Mouse (Mus musculus) left cerebral cortex, adult 2 months (tissue): Measurements from ENCODE around the gene Wdsub1. TPM values are rescaled to one million over a fixed set of nuclear protein-coding genes. Genes with fewer than 3 reads are reported as not detected.

ENCODE experiments used
- DNase-seq, 2 experiments: peaks; one replicate each; pipeline ENCODE4 v3.0.0; 2021 to 2022; ENCODE audit warnings: low spot score in 2 of 2, mixed read lengths in 1 of 2; ENCODE audit errors: extremely low spot score in 1 of 2
- H3K27ac ChIP-seq: fragments of 200-600 bp; 2 replicates; pipeline ENCODE4 v1.8.1; 2022
- H3K4me3 ChIP-seq: fragments of 200-600 bp; 2 replicates; pipeline ENCODE4 v1.8.1; 2022
- CTCF ChIP-seq: fragments of 200-600 bp; IDR thresholded peaks from 2 replicates; pipeline ENCODE4 v1.8.1; 2022; ENCODE audit warnings: antibody characterized with exemption, mild to moderate bottlenecking, moderate library complexity
- intact Hi-C: fragments of 180-260 bp; cut with DNase I; formaldehyde crosslinking; loops from one replicate; pipeline ENCODE4 v1.15.1; 2025
- total RNA-seq, 2 experiments: library from RNA; stranded (reverse); gene quantifications; 2 replicates each; pipeline ENCODE4 v1.2.3; 2021

Wdsub1 gene
- total RNA-seq, 2 experiments from 2014 or later, result 17.1 to 17.7 TPM

DNA sequence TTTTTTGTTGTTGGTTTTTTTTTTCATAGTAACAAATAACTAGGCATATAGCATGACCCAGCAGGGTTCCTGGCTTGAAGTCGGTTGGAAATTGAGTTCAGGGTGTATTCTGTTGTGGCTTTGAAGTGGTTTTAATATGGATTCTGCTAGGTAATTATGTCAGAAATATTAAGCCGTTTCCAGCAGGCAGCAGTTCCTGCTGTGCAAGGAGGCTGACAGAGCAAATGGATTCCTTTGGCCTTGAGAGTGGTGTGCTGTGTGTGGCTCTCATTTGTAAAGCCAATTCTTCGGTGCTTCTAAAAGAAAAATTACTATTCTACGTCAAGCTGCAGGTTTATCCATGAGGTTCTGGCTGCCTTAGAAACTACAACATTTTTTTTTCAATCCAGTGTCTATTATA is 42.2 kb downstream of the Wdsub1 start:
- Histone ChIP-seq H3K4me3 (no peak overlapping the region), H3K27ac (no peak overlapping the region)
- intact Hi-C loops, result no loop called here
- no peak for DNase-seq
- TF ChIP-seq CTCF, result no peak

DNA sequence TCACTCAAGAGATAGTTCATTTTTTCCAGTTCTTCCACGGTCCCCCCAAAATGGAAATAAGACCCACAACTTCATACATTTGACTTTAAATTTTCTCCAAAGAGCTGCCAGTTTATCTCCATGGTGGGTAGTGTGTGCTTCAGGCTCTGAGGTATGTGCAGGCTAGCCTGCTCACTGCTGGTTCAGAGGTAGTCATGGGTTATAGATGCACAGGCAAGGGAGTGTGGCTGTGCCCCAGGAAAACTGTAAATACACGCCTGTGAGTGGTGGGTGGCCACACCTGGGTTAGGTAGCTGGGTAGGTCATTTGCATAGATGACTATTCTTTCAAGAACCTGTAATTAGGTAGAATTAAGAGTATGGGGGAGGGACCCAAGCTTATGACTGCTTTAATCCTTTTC is 42.6 kb downstream of the Wdsub1 start:
- intact Hi-C loops, result no loop called here
- H3K4me3 ChIP-seq, result no peak overlapping the region
- no peak for DNase-seq
- H3K27ac ChIP-seq, result no peak overlapping the region
- TF ChIP-seq CTCF, result no peak

GRCm38 (mm10) chr2:59838825-59839224 is 43.6 kb downstream of the Wdsub1 start:
- intact Hi-C loops, result no loop called here
- peak overlapping the region; percentile 28; the same call in 1 of the 2 replicates for H3K27ac ChIP-seq

DNA sequence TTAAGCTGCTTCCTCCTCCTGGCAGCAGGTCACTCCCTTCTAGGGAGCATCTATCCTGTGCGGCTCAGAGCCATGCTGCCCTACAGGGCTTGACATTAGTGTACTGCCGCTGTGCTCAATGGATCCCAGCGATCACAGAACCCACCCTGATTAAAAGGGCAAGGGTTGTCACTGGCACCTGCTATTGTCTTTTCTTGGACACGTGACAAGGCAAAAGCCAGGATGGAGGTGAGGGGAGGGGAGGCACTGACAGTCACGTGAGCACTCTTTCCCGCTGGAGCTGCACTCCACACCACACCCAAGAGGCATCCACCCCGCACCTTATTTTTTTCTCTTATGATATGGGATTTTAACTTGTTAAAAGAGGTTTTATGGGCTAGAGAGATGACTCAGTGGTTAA is 50.6 kb downstream of the Wdsub1 start:
- no peak overlapping the region for H3K4me3 ChIP-seq
- no peak overlapping the region for H3K27ac ChIP-seq
- no peak for TF ChIP-seq CTCF
- intact Hi-C loops, result no loop called here
- no peak for DNase-seq

More at GRCm38 (mm10) chr2:59838825-59839224, 43.6 kb downstream of the Wdsub1 start:
- DNase-seq, result no peak
- no peak overlapping the region for H3K4me3 ChIP-seq
- no peak for TF ChIP-seq CTCF

DNA sequence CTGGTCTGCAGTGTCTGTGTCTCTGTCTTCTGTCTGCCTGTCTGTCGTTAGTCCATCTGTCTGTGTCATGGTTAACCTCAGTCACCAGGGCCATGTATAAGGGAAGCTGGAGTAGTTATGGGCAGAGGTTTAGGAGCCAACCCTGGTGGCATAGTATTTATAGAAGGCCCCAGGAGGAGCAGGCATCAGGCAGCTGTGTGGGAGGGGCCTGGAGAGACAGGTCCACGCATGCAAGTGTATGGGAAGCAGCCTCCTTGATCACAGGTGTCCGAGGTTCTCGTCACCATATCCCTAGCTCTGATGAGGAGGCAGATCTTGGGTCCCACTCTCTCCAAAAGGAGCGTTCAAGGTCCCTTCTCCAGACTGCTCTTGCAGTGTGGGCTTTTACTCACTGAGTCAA is 51.5 kb downstream of the Wdsub1 start:
- Histone ChIP-seq H3K4me3 (no peak overlapping the region), H3K27ac (no peak overlapping the region)
- no peak for TF ChIP-seq CTCF
- DNase-seq, result no peak
- intact Hi-C loops, result no loop called here

DNA sequence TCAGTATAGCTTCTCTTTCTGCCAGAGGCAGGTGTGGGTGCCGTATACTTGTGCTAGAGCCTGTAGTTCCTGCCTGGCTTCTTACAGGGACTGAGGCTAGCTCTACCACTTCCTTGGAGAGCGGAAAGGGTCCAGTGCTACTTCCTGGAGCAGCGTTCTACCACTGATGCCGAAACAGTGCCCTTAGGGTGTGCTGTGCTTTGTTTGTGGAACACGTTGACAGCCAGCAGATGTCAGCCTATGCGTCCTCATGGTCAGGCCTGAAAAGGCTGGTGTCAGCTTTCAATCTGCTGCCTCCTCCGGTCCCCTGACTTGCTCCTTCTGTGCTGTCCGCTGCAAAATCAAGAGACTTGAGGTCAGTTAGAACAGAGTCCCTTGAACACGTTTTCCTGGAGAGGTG is 52.2 kb downstream of the Wdsub1 start:
- Histone ChIP-seq H3K27ac (no peak overlapping the region), H3K4me3 (no peak overlapping the region)
- DNase-seq, result no peak
- TF ChIP-seq CTCF, result peak; percentile 14
- intact Hi-C loops, result no loop called here

- H3K4me3 ChIP-seq, result no peak overlapping the region
- TF ChIP-seq CTCF, result no peak
- H3K27ac ChIP-seq, result no peak overlapping the region
- intact Hi-C loops, result no loop called here
- DNase-seq, result no peak
These were observed 52.7 kb downstream of the Wdsub1 start for GRCm38 (mm10) chr2:59829718-59830117.

DNA sequence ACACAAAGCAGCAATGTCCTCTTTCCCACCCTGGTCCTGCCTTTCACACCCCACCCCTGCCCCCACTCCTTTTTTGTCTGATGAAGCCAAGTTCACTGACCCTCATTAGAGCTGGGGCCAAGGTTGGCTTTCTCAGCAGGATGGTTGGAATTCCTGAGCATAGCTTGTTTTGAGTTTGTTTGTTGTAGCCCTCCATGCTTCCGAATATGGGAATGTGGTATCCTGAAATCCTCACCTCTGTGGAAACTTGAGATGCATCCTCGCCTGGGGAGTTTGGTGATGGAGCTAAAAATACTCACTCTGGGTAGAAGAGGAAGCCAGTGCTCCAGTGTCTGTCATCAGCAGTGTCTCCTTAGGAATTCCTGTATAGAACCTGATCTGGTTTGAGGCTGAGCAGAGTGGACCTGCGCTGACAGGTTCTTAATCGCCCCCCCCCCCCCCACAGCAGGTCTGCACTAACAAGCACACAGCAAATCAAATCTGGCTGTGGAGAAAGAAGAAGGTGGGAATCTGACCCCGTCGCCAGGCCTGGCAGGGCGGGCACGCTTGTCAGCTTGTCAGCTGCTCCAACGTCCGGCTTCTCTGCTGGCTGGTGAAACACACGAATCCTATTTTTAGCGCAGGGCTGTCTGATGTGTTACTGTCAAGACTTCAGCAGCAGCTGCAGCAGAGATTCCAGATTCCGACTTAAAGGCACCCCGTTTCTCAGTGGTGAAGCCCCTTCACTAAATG is 53.4 kb downstream of the Wdsub1 start:
- Histone ChIP-seq H3K27ac (peak overlapping the region; percentile 19), H3K4me3 (no peak overlapping the region)
- peak in 1 of 2 experiments; percentile 26 for DNase-seq
- TF ChIP-seq CTCF, result no peak
- intact Hi-C loops, result no loop called here

DNA sequence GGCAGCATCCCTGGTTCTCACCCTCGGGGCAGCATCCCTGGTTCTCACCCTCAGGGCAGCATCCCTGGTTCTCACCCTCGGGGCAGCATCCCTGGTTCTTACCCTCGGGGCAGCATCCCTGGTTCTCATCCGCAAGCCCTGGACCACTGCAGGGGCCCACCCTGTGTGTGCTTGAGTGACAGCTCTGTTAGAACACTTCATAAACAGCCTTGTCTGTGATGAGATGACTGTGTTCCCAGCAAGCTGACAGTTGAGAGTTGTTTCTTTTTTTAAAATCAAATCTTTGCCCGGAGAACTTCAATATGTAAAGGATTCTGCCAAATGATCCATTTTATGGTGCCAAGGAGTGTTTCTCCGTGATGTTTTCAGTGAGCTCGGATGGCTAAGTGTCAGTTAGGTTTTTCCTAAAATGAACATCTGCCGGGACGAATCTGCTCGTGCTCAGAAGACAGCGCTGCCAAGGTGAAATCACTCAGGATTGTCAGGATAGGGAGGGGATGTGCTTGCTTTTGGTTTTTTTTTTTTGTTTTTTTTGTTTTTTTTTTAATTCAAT is 54.2 kb downstream of the Wdsub1 start:
- no peak for DNase-seq
- Histone ChIP-seq H3K4me3 (no peak overlapping the region), H3K27ac (no peak overlapping the region; the same call in 1 of the 2 replicates)
- no peak for TF ChIP-seq CTCF
- intact Hi-C loops, result no loop called here

GRCm38 (mm10) chr2:59825380-59825779 is 57.0 kb downstream of the Wdsub1 start:
- intact Hi-C loops, result no loop called here
- no peak for TF ChIP-seq CTCF
- Histone ChIP-seq H3K27ac (no peak overlapping the region), H3K4me3 (no peak overlapping the region)
- DNase-seq, result no peak

GRCm38 (mm10) chr2:59824289-59824688 is 58.1 kb downstream of the Wdsub1 start:
- Histone ChIP-seq H3K4me3 (no peak overlapping the region), H3K27ac (no peak overlapping the region)
- no peak for DNase-seq
- intact Hi-C loops, result no loop called here
- no peak for TF ChIP-seq CTCF

DNA sequence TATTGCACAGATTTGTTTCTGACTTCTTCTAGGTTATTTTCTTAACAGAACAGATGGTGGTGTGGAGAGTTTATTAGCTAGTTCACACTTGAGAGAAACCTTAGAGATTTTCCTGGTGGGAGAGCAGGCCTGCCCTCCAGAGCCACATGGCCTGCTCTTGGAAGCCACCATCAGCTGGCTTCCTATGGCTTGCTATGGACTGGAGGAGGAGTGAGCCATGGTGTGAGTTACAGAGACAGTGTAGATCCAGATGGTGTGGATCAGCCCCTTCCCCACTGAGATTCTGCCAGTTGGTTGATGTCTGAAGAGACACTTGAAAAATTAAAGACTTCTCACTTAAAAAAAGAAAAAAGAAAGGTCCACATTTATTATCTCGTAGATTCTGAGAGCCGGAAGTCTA is 61.3 kb downstream of the Wdsub1 start:
- Histone ChIP-seq H3K27ac (no peak overlapping the region), H3K4me3 (no peak overlapping the region)
- TF ChIP-seq CTCF, result no peak
- no peak for DNase-seq
- intact Hi-C loops, result no loop called here

GRCm38 (mm10) chr2:59820088-59820487 is 62.3 kb downstream of the Wdsub1 start:
- no peak for TF ChIP-seq CTCF
- no peak overlapping the region for H3K27ac ChIP-seq
- intact Hi-C loops, result no loop called here

More at GRCm38 (mm10) chr2:59820088-59820487, 62.3 kb downstream of the Wdsub1 start:
- no peak for DNase-seq
- H3K4me3 ChIP-seq, result no peak overlapping the region
